Mouse (Mus musculus) CH12.LX (cell line): ENCODE measurements around the gene Cnot4. TPM values are rescaled to one million over a fixed set of nuclear protein-coding genes. Genes with fewer than 3 reads are reported as not detected.
A peak's percentile ranks its signal among the peaks of the same experiment; 100 is the strongest.

Source experiments
- DNase-seq: peaks from one replicate; pipeline ENCODE4 v3.0.0-alpha.2; 2013; ENCODE audit errors: extremely low read depth
- H3K27ac ChIP-seq: 2 replicates; pipeline ENCODE4 v1.5.1; 2012; ENCODE audit warnings: low read depth, mild to moderate bottlenecking, control low read depth, moderate library complexity; ENCODE audit not compliant: insufficient read depth
- H3K27me3 ChIP-seq: replicated peaks from 2 replicates; pipeline ENCODE3; 2012; ENCODE audit warnings: inconsistent platforms
- H3K36me3 ChIP-seq, 2 experiments: replicated peaks in 1 of 2; 2 replicates each; pipeline versions ENCODE3 to v1.6.1; 2012; ENCODE audit warnings: inconsistent platforms in 1 of 2, low read length in 1 of 2, mild to moderate bottlenecking in 1 of 2, mixed read lengths in 1 of 2, moderate library complexity in 1 of 2; ENCODE audit not compliant: control insufficient read depth in 1 of 2, insufficient read depth in 1 of 2
- H3K4me1 ChIP-seq, 2 experiments: 2 replicates each; pipeline ENCODE4 v1.6.1; 2012; ENCODE audit warnings: inconsistent platforms in 1 of 2, moderate library complexity in 1 of 2; ENCODE audit not compliant: insufficient read depth in 2 of 2, control insufficient read depth in 1 of 2
- H3K4me2 ChIP-seq: 2 replicates; pipeline ENCODE4 v1.6.1; 2012; ENCODE audit warnings: low read depth, mild to moderate bottlenecking, control low read depth; ENCODE audit not compliant: poor library complexity, insufficient read depth, severe bottlenecking
- H3K4me3 ChIP-seq, 3 experiments: fragments of 150-350 bp in 1 of 3; sonication (generic) in 1 of 3; replicated peaks in 1 of 3; 2 replicates each; pipeline versions ENCODE3 to v1.5.1; 2011 to 2012; ENCODE audit warnings: low read depth in 2 of 3, low read length in 2 of 3, mild to moderate bottlenecking in 2 of 3, moderate library complexity in 2 of 3, control low read depth in 1 of 3, improper control_type of control experiment in 1 of 3, inconsistent platforms in 1 of 3, mixed read lengths in 1 of 3; ENCODE audit not compliant: poor library complexity in 1 of 3
- H3K79me2 ChIP-seq: replicated peaks from 2 replicates; pipeline ENCODE4 v1.6.1; 2012; ENCODE audit warnings: mild to moderate bottlenecking, moderate library complexity; ENCODE audit not compliant: control insufficient read depth, poor library complexity, insufficient read depth, severe bottlenecking; ENCODE audit errors: extremely low read depth
- H3K9ac ChIP-seq: 2 replicates; pipeline ENCODE4 v1.6.1; 2012; ENCODE audit warnings: low read depth, mild to moderate bottlenecking, control low read depth, moderate library complexity; ENCODE audit not compliant: insufficient read depth
- H3K9me3 ChIP-seq: replicated peaks from 2 replicates; pipeline ENCODE3; 2012; ENCODE audit warnings: low read length, inconsistent platforms, mixed read lengths
- CHD2 ChIP-seq: IDR thresholded peaks from 2 replicates; pipeline ENCODE4 v1.6.1; 2011; ENCODE audit warnings: low read length, improper control_type of control experiment
- CTCF ChIP-seq, 2 experiments: IDR thresholded peaks in 1 of 2; conservative IDR thresholded peaks in 1 of 2; 2 replicates each; pipeline ENCODE4 v1.5.1; 2011 to 2012; ENCODE audit warnings: low read depth in 2 of 2, low read length in 2 of 2, improper control_type of control experiment in 1 of 2, inconsistent platforms in 1 of 2, mild to moderate bottlenecking in 1 of 2, moderate library complexity in 1 of 2
- E2F4 ChIP-seq: IDR thresholded peaks from 2 replicates; pipeline ENCODE4 v1.6.1; 2011; ENCODE audit warnings: low read depth, low read length, improper control_type of control experiment; ENCODE audit not compliant: insufficient replicate concordance
- EP300 ChIP-seq: IDR thresholded peaks from 2 replicates; pipeline ENCODE4 v1.6.1; 2011; ENCODE audit warnings: low read length, improper control_type of control experiment
- ETS1 ChIP-seq: conservative IDR thresholded peaks from 2 replicates; pipeline ENCODE4 v1.6.1; 2012; ENCODE audit warnings: low read depth, mild to moderate bottlenecking, inconsistent platforms, low read length, improper control_type of control experiment, moderate library complexity
- HCFC1 ChIP-seq: IDR thresholded peaks from 2 replicates; pipeline ENCODE4 v1.6.1; 2012; ENCODE audit warnings: low read depth, mild to moderate bottlenecking, inconsistent platforms, low read length, improper control_type of control experiment
- JUND ChIP-seq: conservative IDR thresholded peaks from 2 replicates; pipeline ENCODE4 v1.6.1; 2011; ENCODE audit warnings: low read depth, low read length, improper control_type of control experiment
- KAT2A ChIP-seq: IDR thresholded peaks from 2 replicates; pipeline ENCODE4 v1.6.1; 2012; ENCODE audit warnings: low read length, improper control_type of control experiment, inconsistent platforms; ENCODE audit not compliant: insufficient replicate concordance
- MAZ ChIP-seq: IDR thresholded peaks from 2 replicates; pipeline ENCODE4 v1.6.1; 2012; ENCODE audit warnings: low read depth, mild to moderate bottlenecking, inconsistent platforms, low read length, improper control_type of control experiment, moderate library complexity
- MEF2A ChIP-seq: IDR thresholded peaks from 2 replicates; pipeline ENCODE4 v1.6.1; 2014; ENCODE audit warnings: low read depth, mild to moderate bottlenecking, inconsistent platforms, low read length, improper control_type of control experiment, borderline replicate concordance
- NRF1 ChIP-seq: IDR thresholded peaks from 2 replicates; pipeline ENCODE4 v1.6.1; 2014; ENCODE audit warnings: low read depth, mild to moderate bottlenecking, inconsistent platforms, low read length, improper control_type of control experiment, moderate library complexity
- RAD21 ChIP-seq: IDR thresholded peaks from 2 replicates; pipeline ENCODE4 v1.6.1; 2011; ENCODE audit warnings: low read depth, mild to moderate bottlenecking, low read length, improper control_type of control experiment, moderate library complexity
- RCOR1 ChIP-seq: conservative IDR thresholded peaks from 2 replicates; pipeline ENCODE4 v1.6.1; 2012; ENCODE audit warnings: low read depth, mild to moderate bottlenecking, inconsistent platforms, low read length, improper control_type of control experiment
- SIN3A ChIP-seq: IDR thresholded peaks from 2 replicates; pipeline ENCODE4 v1.6.1; 2012; ENCODE audit warnings: low read length, improper control_type of control experiment, inconsistent platforms
- UBTF ChIP-seq: IDR thresholded peaks from 2 replicates; pipeline ENCODE4 v1.6.1; 2012; ENCODE audit warnings: low read depth, mild to moderate bottlenecking, inconsistent platforms, low read length, improper control_type of control experiment, moderate library complexity
- USF1 ChIP-seq: IDR thresholded peaks from 2 replicates; pipeline ENCODE4 v1.6.1; 2014; ENCODE audit warnings: low read depth, mild to moderate bottlenecking, inconsistent platforms, low read length, improper control_type of control experiment
- ZC3H11A ChIP-seq: IDR thresholded peaks from 2 replicates; pipeline ENCODE4 v1.6.1; 2012; ENCODE audit warnings: low read depth, mild to moderate bottlenecking, inconsistent platforms, low read length, improper control_type of control experiment
- ZMIZ1 ChIP-seq: IDR thresholded peaks from 2 replicates; pipeline ENCODE4 v1.6.1; 2012; ENCODE audit warnings: low read depth, mild to moderate bottlenecking, inconsistent platforms, low read length, improper control_type of control experiment
- ZNF384 ChIP-seq: IDR thresholded peaks from 2 replicates; pipeline ENCODE4 v1.6.1; 2012; ENCODE audit warnings: low read depth, low read length, improper control_type of control experiment, inconsistent platforms
- dilution Hi-C: fragments of 300-500 bp; cut with MboI; formaldehyde crosslinking; loops from 2 replicates; pipeline ENCODE4 v1.14.3; 2020; ENCODE audit warnings: low sequenced_read_pairs; ENCODE audit not compliant: extremely low pct_unique_long_range_greater_than_20kb, extremely low pct_ligation_motif_present
- in situ Hi-C: fragments of 300-500 bp; cut with MboI; formaldehyde crosslinking; loops from 3 replicates; pipeline ENCODE4 v1.14.3; 2019; ENCODE audit warnings: low sequenced_read_pairs, low pct_ligation_motif_present, low pct_unique_long_range_greater_than_20kb, mixed read lengths
- polyA plus RNA-seq: library from polyadenylated mRNA; unstranded; fragments of >175 nt; gene quantifications from 2 replicates; pipeline ENCODE4 v1.2.1, GENCODE M21; 2012; ENCODE audit warnings: low read depth; ENCODE audit not compliant: insufficient read length
- total RNA-seq, 2 experiments: library from RNA; depleted of rRNA; stranded (reverse); fragments of 300-350 nt in 1 of 2; fragments of >200 nt in 1 of 2; gene quantifications; 2 replicates each; pipeline ENCODE4 v1.2.3; 2012 to 2014

Gene Cnot4
- total and polyA plus RNA-seq, 3 experiments: 6.0 to 25.1 (median 8.7) TPM

DNA sequence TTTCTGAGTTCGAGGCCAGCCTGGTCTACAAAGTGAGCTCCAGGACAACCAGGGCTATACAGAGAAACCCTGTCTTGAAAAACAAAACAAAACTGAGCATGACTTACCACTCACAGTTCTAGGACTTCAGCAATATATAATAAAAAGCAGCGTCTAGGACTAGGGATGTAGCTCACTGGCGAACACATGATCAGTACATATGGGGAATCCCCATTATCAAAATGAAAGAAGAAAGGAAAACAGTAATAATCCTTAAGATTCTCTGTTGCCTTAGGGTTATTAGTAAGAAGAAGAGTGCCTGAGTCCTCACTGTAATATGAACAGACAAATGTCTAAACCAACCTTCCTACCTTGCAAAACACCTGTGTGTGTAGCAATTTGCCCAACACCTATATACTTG is 11.6 kb downstream of the Cnot4 start:
- H3K36me3 ChIP-seq: peaks cover 5 to 48% of the 10 kb centered on the region in 2 experiments
- DNase-seq: no peak
- H3K9ac ChIP-seq: no peak overlapping the region
- in situ Hi-C loops: no loop called here
- peaks cover 39% of the 10 kb centered on the region for H3K79me2 ChIP-seq
- TF ChIP-seq SIN3A (0 out of 2 replicates have a peak, but pooled peaks have one; percentile 11), MEF2A (no peak)
- peaks cover 5 to 15% of the 10 kb centered on the region in 2 experiments; a peak in 3 of 4 replicates for H3K4me1 ChIP-seq
- no peak overlapping the region for H3K27ac ChIP-seq
- dilution Hi-C loops: no loop called here
- no peaks in the 10 kb centered on the region for H3K27me3 ChIP-seq
- H3K4me2 ChIP-seq: 0 out of 2 replicates have a peak overlapping the region, but pooled peaks have one; percentile 15
- no peaks in the 10 kb centered on the region for H3K9me3 ChIP-seq
- no peak overlapping the region for H3K4me3 ChIP-seq

DNA sequence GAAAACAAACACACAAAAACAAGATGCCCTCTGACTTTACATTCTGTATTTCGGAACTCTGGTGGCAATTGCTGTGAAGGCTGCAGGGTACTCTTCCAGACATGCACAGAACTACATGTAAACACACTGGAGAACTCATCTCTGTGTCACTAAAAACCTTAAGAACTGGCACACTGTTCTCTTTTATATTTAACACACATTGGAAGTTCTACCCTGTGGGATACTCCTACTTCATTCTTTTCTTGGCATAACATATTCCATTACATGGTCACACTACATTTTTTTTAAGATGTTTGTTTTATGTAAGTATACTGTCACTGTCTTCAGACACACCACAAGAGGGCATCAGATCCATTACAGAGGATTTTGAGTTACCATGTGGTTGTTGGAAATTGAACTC is 31.1 kb downstream of the Cnot4 start:
- Histone ChIP-seq H3K4me3 (no peak overlapping the region), H3K4me1 (peaks cover 8 to 38% of the 10 kb centered on the region in 2 experiments), H3K9me3 (no peaks in the 10 kb centered on the region), H3K27ac (no peak overlapping the region), H3K36me3 (peaks cover 0 to 7% of the 10 kb centered on the region in 2 experiments), H3K4me2 (no peak overlapping the region), H3K27me3 (no peaks in the 10 kb centered on the region), H3K79me2 (peaks cover 10% of the 10 kb centered on the region), H3K9ac (no peak overlapping the region)
- TF ChIP-seq CTCF (conservative IDR thresholded peaks at IDR 0.05 in 1 of 2, IDR thresholded peaks at IDR 0.05 in 1 of 2; ENCODE audit: low read depth in 2 of 2, low read length in 2 of 2) (peak in 1 of 2 experiments; percentile 40; a peak in 2 of 4 replicates), RCOR1 (no peak), RAD21 (peak; percentile 11), ZNF384 (0 out of 2 replicates have a peak, but pooled peaks have one; percentile 20)
- in situ Hi-C loops (no loop called here), dilution Hi-C loops (no loop called here)
- no peak for DNase-seq

DNA sequence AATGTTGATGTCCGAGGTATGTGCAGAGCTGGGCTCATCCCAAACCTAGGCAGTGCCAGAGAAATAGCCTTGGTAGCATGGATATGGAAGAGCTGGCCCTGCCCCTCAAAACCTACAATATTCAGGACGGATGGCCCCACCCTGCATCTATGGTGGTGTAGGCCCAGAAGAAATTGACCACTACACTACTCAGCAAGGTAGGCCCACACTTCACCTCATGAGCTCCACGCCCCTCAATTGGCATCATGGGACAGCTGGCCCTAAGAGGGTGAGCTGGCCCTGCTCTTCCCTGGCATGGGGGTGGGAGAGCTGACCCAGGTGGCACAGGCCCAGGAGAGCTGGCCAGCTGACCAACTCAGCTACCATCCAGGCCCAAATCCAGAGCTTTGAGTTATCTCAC is 48.6 kb downstream of the Cnot4 start:
- in situ Hi-C loops (no loop called here), dilution Hi-C loops (no loop called here)
- Histone ChIP-seq H3K36me3 (peaks cover 10 to 32% of the 10 kb centered on the region in 2 experiments), H3K27ac (no peak overlapping the region), H3K79me2 (peaks cover 2% of the 10 kb centered on the region; the same call in 1 of the 2 replicates), H3K9ac (no peak overlapping the region), H3K9me3 (no peaks in the 10 kb centered on the region), H3K4me2 (no peak overlapping the region), H3K27me3 (no peaks in the 10 kb centered on the region), H3K4me3 (no peak overlapping the region), H3K4me1 (peaks cover 2 to 22% of the 10 kb centered on the region in 2 experiments; a peak in 1 of 4 replicates)
- no peak for DNase-seq
- TF ChIP-seq RAD21 (no peak), CHD2 (no peak), KAT2A (no peak), JUND (no peak), EP300 (no peak), ZMIZ1 (no peak), MAZ (no peak), E2F4 (no peak), UBTF (no peak), ZC3H11A (no peak), USF1 (no peak), RCOR1 (no peak), NRF1 (no peak), HCFC1 (no peak), SIN3A (no peak), ETS1 (no peak), CTCF (conservative IDR thresholded peaks at IDR 0.05 in 1 of 2, IDR thresholded peaks at IDR 0.05 in 1 of 2; ENCODE audit: low read depth in 2 of 2, low read length in 2 of 2) (no peak)
